In genomic region chr13:100651439-100652186, GRCm38 (mm10) we compare ENCODE assay signal across 8 mouse cellular contexts. TPM values are rescaled to one million over a fixed set of nuclear protein-coding genes. Genes with fewer than 3 reads are reported as not detected.
A peak's percentile ranks its signal among the peaks of the same experiment; 100 is the strongest.
DNase-seq lines count a peak whose midpoint lies in the region; ATAC-seq and TF ChIP-seq lines count a peak whose summit lies in the region.

Gene Taf9 (plus strand): TSS chr13:100651579.

- peak within 1 kb of the TSS; percentile 88 for H3K4me3 ChIP-seq in spleen, adult 2 months (ENCODE audit: extremely low read depth, insufficient read depth, insufficient read length)
- peak within 1 kb of the TSS; percentile 89 for H3K4me3 ChIP-seq in heart, postnatal 0 days (ENCODE audit: low read depth, low read length)
- H3K4me3 ChIP-seq in limb, embryonic 13.5 days: peak within 1 kb of the TSS; percentile 96
- peak within 1 kb of the TSS; percentile 90 for H3K4me3 ChIP-seq in small intestine, adult 2 months (ENCODE audit: low read depth, low read length)

- H3K36me3 ChIP-seq in spleen, adult 2 months (ENCODE audit: control insufficient read depth, insufficient read depth, low read length): peaks cover 6% of the 10 kb centered on the region; the same call in 1 of the 2 replicates
- peaks cover 5% of the 10 kb centered on the region for H3K36me3 ChIP-seq in heart, postnatal 0 days (replicated peaks; ENCODE audit: control insufficient read depth, insufficient read depth, low read length)
- peaks cover 20% of the 10 kb centered on the region for H3K36me3 ChIP-seq in limb, embryonic 13.5 days
- peaks cover 6% of the 10 kb centered on the region for H3K36me3 ChIP-seq in small intestine, adult 2 months (ENCODE audit: control insufficient read depth, insufficient read depth, low read length)

- no peak for DNase-seq in cerebellum, postnatal 4 days (ENCODE audit: low spot score in 2 of 2)
- no peak for DNase-seq in spleen, adult 2 months (ENCODE audit: low read depth in 1 of 2, low spot score in 2 of 2)
- no peak for DNase-seq in spleen, adult 12 weeks (ENCODE audit: low spot score)
- peak; percentile 45 for DNase-seq in heart, postnatal 0 days (ENCODE audit: low spot score)
- no peak for DNase-seq in kidney, postnatal 4 days

- no peaks in the 10 kb centered on the region for H3K9me3 ChIP-seq in heart, postnatal 0 days (replicated peaks; ENCODE audit: control insufficient read depth, low read length)
- H3K9me3 ChIP-seq in limb, embryonic 13.5 days: no peaks in the 10 kb centered on the region

- TF ChIP-seq POLR2A in spleen, adult 2 months (IDR thresholded peaks at IDR 0.05; ENCODE audit: low read depth, low read length): no peak
- TF ChIP-seq POLR2A in small intestine, adult 2 months (IDR thresholded peaks at IDR 0.05; ENCODE audit: low read depth, low read length): no peak

- peak within 1 kb of the TSS; percentile 68 for H3K4me2 ChIP-seq in heart, postnatal 0 days (ENCODE audit: low read depth, low read length)
- H3K4me2 ChIP-seq in limb, embryonic 13.5 days (replicated peaks): peak within 1 kb of the TSS; percentile 93

- H3K4me1 ChIP-seq in spleen, adult 2 months (ENCODE audit: control insufficient read depth, insufficient read depth, insufficient read length): peaks cover 10% of the 10 kb centered on the region
- peaks cover 6% of the 10 kb centered on the region for H3K4me1 ChIP-seq in heart, postnatal 0 days (ENCODE audit: control insufficient read depth, insufficient read depth)
- peaks cover 8% of the 10 kb centered on the region for H3K4me1 ChIP-seq in limb, embryonic 13.5 days
- peaks cover 5% of the 10 kb centered on the region; the same call in 1 of the 2 replicates for H3K4me1 ChIP-seq in small intestine, adult 2 months (ENCODE audit: control insufficient read depth, insufficient read depth, insufficient read length, low read length)

- no peak for TF ChIP-seq EP300 in heart, postnatal 0 days (IDR thresholded peaks at IDR 0.05; ENCODE audit: low read depth)

- TF ChIP-seq CTCF in spleen, adult 2 months (IDR thresholded peaks at IDR 0.05; ENCODE audit: extremely low read depth, insufficient read depth, insufficient read length, insufficient replicate concordance): no peak
- TF ChIP-seq CTCF in heart, postnatal 0 days (IDR thresholded peaks at IDR 0.05; ENCODE audit: low read depth): no peak
- TF ChIP-seq CTCF in small intestine, adult 2 months (IDR thresholded peaks at IDR 0.05; ENCODE audit: extremely low read depth, insufficient read length, insufficient replicate concordance, low read depth, low read length): no peak

- under 1% methylated on average over 52 of the region's 63 CpGs for WGBS in spleen, adult 2 months
- WGBS in heart, postnatal 0 days: under 1% methylated on average over 61 of the region's 63 CpGs
- under 1% methylated on average over 54 of the region's 63 CpGs for WGBS in limb, embryonic 13.5 days
- WGBS in small intestine, adult 2 months: under 1% methylated on average over 63 of the region's 63 CpGs

- no peaks in the 10 kb centered on the region for H3K27me3 ChIP-seq in spleen, adult 2 months (ENCODE audit: control insufficient read depth, insufficient read depth, low read length)
- H3K27me3 ChIP-seq in heart, postnatal 0 days (ENCODE audit: control insufficient read depth, insufficient read depth, low read length): no peaks in the 10 kb centered on the region
- H3K27me3 ChIP-seq in limb, embryonic 13.5 days: no peaks in the 10 kb centered on the region
- no peaks in the 10 kb centered on the region for H3K27me3 ChIP-seq in small intestine, adult 2 months (ENCODE audit: control insufficient read depth, insufficient read depth, low read length)

- ATAC-seq in cerebellum, adult (ENCODE audit: insufficient number of reproducible peaks, low FRiP score, low TSS enrichment): peak; percentile 71; the same call in 1 of the 2 replicates
- peak; percentile 66 for ATAC-seq in heart, postnatal 0 days (ENCODE audit: insufficient read depth, low read depth)
- no peak for ATAC-seq in limb, embryonic 13.5 days (ENCODE audit: low FRiP score, low read depth)

- peak within 1 kb of the TSS; percentile 97 for H3K27ac ChIP-seq in spleen, adult 2 months (ENCODE audit: insufficient read depth, low read length)
- peak within 1 kb of the TSS; percentile 96 for H3K27ac ChIP-seq in heart, postnatal 0 days (ENCODE audit: low read depth)
- H3K27ac ChIP-seq in limb, embryonic 13.5 days: peak within 1 kb of the TSS; percentile 86
- H3K27ac ChIP-seq in small intestine, adult 2 months (ENCODE audit: insufficient read depth, low read depth, low read length): peak within 1 kb of the TSS; percentile 89

- peak within 1 kb of the TSS; percentile 93 for H3K9ac ChIP-seq in heart, postnatal 0 days (replicated peaks; ENCODE audit: low read depth, low read length)
- H3K9ac ChIP-seq in limb, embryonic 13.5 days: peak within 1 kb of the TSS; percentile 91

RNA-seq across cellular contexts. Expression of gene Taf9, which starts in this region (rescaled TPM):
- 2.3 and 2.9 TPM in 2 replicates for polyA plus RNA-seq in spleen, adult 2 months (2012; rRNA removed)
- 1.8 TPM in 1 of 2 replicates, not detected in the other for total RNA-seq in heart, postnatal 0 days (2014; rRNA removed; ENCODE audit: low replicate concordance)
- polyA plus RNA-seq in heart, postnatal 0 days (2015; fragmentation: Nextera tagmentation; extraction: Ambion mirVana): 7.9 and 10.5 TPM in 2 replicates
- polyA plus RNA-seq in limb, embryonic 13.5 days (2015; fragmentation: Nextera tagmentation; extraction: Ambion mirVana): 18.4 and 18.9 TPM in 2 replicates
- polyA plus RNA-seq in small intestine, adult 2 months (2012; rRNA removed): 0.13 and 0.63 TPM in 2 replicates
